Mouse (Mus musculus) midbrain, embryonic 14.5 days (tissue): ENCODE measurements at regions not wholly inside any gene's neighbourhood (a gene's known extent, or its start where the extent isn't known, plus 50 kb on each side); places are given as distances from the start of the nearest gene placed in this dataset.

Source experiments
- ATAC-seq: fragments of 200-750 bp; cut with Nextera tagmentation; 2 replicates; pipeline ENCODE4 v1.8.0; 2017; ENCODE audit warnings: moderate number of reproducible peaks, moderate library complexity; ENCODE audit not compliant: low FRiP score, low TSS enrichment
- DNase-seq: peaks from one replicate; pipeline ENCODE4 v3.0.0-alpha.2; 2015
- H3K27ac ChIP-seq: fragments of 300-500 bp; sonication (generic); replicated peaks from 2 replicates; pipeline ENCODE4 v1.5.1; 2014; ENCODE audit warnings: mild to moderate bottlenecking, low read depth, low read length, moderate library complexity
- H3K27me3 ChIP-seq: fragments of 300-500 bp; sonication (generic); 2 replicates; pipeline ENCODE4 v1.6.1; 2014; ENCODE audit warnings: low read length, control low read depth, mixed read lengths; ENCODE audit not compliant: control insufficient read depth, insufficient read depth
- H3K36me3 ChIP-seq: fragments of 300-500 bp; sonication (generic); 2 replicates; pipeline ENCODE4 v1.6.1; 2014; ENCODE audit warnings: low read length, control low read depth; ENCODE audit not compliant: control insufficient read depth, insufficient read depth
- H3K4me1 ChIP-seq: fragments of 300-500 bp; sonication (generic); 2 replicates; pipeline ENCODE4 v1.6.1; 2014; ENCODE audit warnings: mild to moderate bottlenecking, antibody characterized with exemption, low read length, control low read depth; ENCODE audit not compliant: control insufficient read depth, insufficient read depth
- H3K4me2 ChIP-seq: fragments of 300-500 bp; sonication (generic); 2 replicates; pipeline ENCODE4 v1.6.1; 2014; ENCODE audit warnings: mild to moderate bottlenecking, low read length, moderate library complexity
- H3K4me3 ChIP-seq: fragments of 300-500 bp; sonication (generic); replicated peaks from 2 replicates; pipeline ENCODE4 v1.5.1; 2014; ENCODE audit warnings: low read depth, low read length
- H3K9ac ChIP-seq: fragments of 300-500 bp; sonication (generic); replicated peaks from 2 replicates; pipeline ENCODE4 v1.6.1; 2014; ENCODE audit warnings: mild to moderate bottlenecking, low read length, moderate library complexity
- H3K9me3 ChIP-seq: fragments of 300-500 bp; sonication (generic); 2 replicates; pipeline ENCODE4 v1.6.1; 2016; ENCODE audit warnings: low read length, control low read depth, mixed read lengths; ENCODE audit not compliant: control insufficient read depth
- WGBS: fragments of 180-500 bp; shearing (Covaris S2); extraction: QIAGEN DNeasy Blood & Tissue Kit; methylation state at CpG from one replicate; pipeline ENCODE4 v1.1.7; 2014; 5-methylcytosine and 5-hydroxymethylcytosine counted together

DNA sequence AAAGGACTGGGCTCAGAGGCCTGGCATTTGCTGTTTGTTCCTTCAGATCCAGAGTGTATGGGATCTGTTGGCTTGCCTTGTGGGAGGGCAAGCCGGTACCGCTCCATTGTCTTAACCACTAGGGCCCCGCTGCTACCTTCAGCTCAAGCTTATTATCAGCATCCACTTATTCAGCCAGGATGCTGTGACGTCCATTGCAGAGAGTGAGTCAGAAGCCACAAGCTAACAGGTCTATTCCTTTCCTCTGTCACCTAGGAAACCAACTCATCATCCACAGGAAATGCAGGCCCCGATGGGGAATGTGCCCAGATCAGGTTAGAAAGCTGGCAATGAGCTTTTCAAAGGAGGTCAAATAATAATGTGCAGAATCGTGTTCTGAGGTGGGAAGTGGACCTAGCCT is 73.8 kb upstream of the Mkln1 start:
- Histone ChIP-seq H3K4me1 (0 out of 2 replicates have a peak, but pooled peaks cover 4% of the 10 kb centered on the region), H3K4me2 (no peak overlapping the region), H3K27ac (peak overlapping the region; percentile 53), H3K36me3 (no peaks in the 10 kb centered on the region), H3K4me3 (no peak overlapping the region), H3K9me3 (no peaks in the 10 kb centered on the region), H3K27me3 (no peaks in the 10 kb centered on the region), H3K9ac (no peak overlapping the region)
- ATAC-seq, result no peak
- DNase-seq, result peak; percentile 68
- WGBS, result 23% methylated on average over 6 of the region's 6 CpGs

DNA sequence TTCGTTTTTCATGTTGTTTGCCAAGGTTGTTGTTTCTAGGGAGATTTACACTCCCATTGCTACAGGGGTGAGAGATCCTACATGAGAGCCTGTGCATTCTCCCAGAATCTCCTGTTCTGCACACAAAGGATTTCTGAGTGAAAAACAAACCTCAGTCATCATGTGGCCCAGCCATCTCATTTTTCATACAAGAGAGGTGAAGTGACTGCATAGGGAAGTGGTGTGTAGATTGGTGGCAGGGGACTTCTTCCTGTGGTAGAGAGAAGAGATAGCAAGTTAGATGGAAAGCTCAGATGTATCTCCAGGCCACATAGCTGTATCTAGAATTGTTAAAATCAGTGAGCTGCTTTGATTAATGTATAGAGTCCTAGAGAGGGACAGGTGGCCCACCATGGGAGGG is 72.9 kb upstream of the Mkln1 start:
- DNase-seq, result no peak
- H3K9ac ChIP-seq, result no peak overlapping the region
- H3K36me3 ChIP-seq, result no peaks in the 10 kb centered on the region
- H3K4me1 ChIP-seq, result 0 out of 2 replicates have a peak, but pooled peaks cover 4% of the 10 kb centered on the region
- H3K27me3 ChIP-seq, result no peaks in the 10 kb centered on the region
- no peak overlapping the region for H3K4me3 ChIP-seq
- no peak overlapping the region for H3K27ac ChIP-seq
- no peak overlapping the region for H3K4me2 ChIP-seq
- H3K9me3 ChIP-seq, result no peaks in the 10 kb centered on the region
- WGBS, result 82% methylated on average over 1 of the region's 1 CpGs
- ATAC-seq, result no peak

DNA sequence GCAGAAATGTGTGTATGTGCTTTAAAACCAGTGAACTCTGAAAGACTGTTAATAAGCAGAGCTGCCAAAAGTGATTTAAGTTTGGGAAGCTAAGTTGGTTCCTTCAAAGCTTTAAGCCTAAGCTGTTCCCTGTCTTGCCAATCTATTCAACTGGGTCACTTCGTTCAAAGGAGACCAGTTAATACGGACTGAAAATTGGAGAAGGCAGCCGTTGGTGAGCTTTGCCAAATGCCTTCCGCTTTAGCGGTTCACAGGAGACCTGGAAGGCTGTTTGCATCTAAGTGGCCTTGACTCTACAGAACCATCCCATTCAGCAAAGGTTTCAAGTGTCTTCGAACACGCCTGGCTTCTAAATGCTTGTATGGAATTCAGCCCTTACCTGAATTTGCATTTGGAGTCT is 68.2 kb upstream of the Mkln1 start:
- ATAC-seq, result no peak
- Histone ChIP-seq H3K9me3 (no peaks in the 10 kb centered on the region), H3K4me1 (no peaks in the 10 kb centered on the region), H3K36me3 (no peaks in the 10 kb centered on the region), H3K27me3 (no peaks in the 10 kb centered on the region), H3K4me3 (no peak overlapping the region), H3K27ac (no peak overlapping the region), H3K9ac (no peak overlapping the region), H3K4me2 (no peak overlapping the region)
- WGBS, result 80% methylated on average over 7 of the region's 7 CpGs
- no peak for DNase-seq

DNA sequence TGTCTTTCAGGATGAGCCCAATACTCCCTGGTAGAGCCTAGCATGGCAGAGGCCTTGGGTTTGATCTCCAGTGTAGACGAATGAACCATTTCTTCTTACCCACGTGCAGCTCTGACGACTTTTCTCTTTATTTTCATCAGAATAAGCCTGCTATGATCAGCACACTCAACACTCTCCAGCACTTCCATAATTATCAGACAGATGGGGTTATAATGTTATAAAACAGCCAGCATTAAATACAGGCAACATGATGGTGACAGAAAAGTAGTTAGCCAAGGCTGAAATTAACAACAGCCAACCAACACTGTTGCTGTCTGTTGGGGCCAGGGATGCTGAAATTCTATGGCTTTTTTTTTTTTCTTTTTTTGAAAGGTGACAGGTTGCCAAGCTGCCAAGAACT is 67.7 kb upstream of the Mkln1 start:
- 94% methylated on average over 3 of the region's 3 CpGs for WGBS
- DNase-seq, result no peak
- H3K4me3 ChIP-seq, result no peak overlapping the region

DNA sequence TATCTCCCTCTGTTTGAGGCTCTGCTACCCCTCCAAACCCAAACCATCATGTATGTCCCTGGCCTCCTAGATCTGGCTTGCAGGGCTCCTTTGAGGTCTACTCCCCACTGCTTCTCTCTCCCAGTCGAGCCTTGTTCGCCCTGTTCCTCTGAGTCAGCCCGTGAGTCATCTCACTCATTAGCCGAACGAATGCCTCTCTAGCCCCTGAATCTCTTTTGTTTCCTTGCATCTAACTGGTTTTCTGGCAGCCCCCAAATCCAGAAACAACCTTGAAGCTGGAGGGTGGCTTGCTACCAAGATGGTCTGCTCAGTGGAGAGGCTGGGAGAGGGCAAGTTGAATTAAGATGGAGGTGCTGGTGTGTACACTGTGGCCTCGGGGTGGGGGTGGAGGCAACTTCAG is 66.3 kb upstream of the Mkln1 start:
- Histone ChIP-seq H3K36me3 (no peaks in the 10 kb centered on the region), H3K4me3 (no peak overlapping the region), H3K27ac (no peak overlapping the region), H3K9me3 (no peaks in the 10 kb centered on the region), H3K4me1 (no peaks in the 10 kb centered on the region), H3K9ac (no peak overlapping the region), H3K4me2 (no peak overlapping the region), H3K27me3 (no peaks in the 10 kb centered on the region)
- DNase-seq (no peak), ATAC-seq (no peak)
- 86% methylated on average over 6 of the region's 6 CpGs for WGBS

More for the DNA sequence above, 67.7 kb upstream of the Mkln1 start:
- Histone ChIP-seq H3K4me2 (no peak overlapping the region), H3K4me1 (no peaks in the 10 kb centered on the region), H3K36me3 (no peaks in the 10 kb centered on the region), H3K27me3 (no peaks in the 10 kb centered on the region), H3K9ac (no peak overlapping the region), H3K27ac (no peak overlapping the region), H3K9me3 (no peaks in the 10 kb centered on the region)
- ATAC-seq, result no peak

DNA sequence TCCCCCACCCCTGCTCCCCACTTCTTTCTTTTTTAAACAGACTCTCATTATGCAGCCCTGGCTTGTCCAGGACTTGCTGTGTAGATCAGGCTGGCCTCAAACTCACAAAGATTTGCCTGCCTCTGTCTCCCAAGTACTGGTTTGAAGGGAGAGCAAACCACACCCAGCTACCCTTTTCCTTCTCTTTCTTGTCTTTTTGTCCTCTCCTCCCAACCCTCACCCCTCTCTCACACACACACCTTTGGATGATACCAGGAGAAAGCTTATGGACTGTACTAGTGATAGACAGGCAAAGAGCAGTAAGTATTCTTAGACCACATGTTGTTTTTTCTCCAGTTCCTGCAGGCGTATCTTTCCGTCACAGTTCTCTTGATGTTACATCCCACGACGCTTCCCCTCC is 65.8 kb upstream of the Mkln1 start:
- H3K36me3 ChIP-seq, result no peaks in the 10 kb centered on the region
- DNase-seq (no peak), ATAC-seq (no peak)
- H3K27me3 ChIP-seq, result no peaks in the 10 kb centered on the region
- H3K4me1 ChIP-seq, result no peaks in the 10 kb centered on the region
- no peak overlapping the region for H3K4me3 ChIP-seq
- no peak overlapping the region for H3K9ac ChIP-seq
- no peaks in the 10 kb centered on the region for H3K9me3 ChIP-seq
- H3K4me2 ChIP-seq, result no peak overlapping the region
- WGBS, result 80% methylated on average over 4 of the region's 4 CpGs
- no peak overlapping the region for H3K27ac ChIP-seq

DNA sequence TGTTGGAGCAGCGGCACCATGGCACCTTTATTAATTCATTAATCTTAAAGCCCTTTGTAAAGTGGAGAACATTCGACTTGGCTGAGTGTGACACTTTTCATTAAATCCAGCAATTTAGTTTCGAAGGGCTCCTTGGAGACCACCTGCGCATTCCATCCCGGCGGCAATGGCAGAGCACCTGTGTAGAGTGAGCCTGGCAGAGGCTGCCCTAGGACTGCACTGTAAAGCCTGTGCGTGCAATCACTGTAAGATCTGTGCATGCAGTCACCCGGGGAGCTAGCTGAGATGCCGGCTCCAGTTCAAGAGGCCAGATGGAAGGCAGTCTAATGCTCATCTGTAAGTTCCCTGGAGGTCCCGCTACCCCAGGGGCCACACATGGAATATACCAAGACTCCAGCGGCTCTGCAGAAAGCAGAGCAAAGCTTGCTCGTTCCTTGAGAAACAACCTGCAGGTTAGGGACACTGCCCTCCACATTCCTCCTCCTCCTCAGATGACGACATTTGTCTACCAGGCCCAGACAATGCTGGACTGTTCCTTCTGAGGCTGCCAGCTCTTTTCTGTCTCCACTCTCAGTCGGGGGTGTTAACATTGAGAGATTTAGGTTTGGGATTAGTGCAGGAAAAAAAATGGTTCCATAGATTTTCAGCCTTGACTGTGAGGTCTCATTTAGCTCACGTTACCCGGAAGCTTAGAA is 65.2 kb upstream of the Mkln1 start:
- H3K9ac ChIP-seq, result no peak overlapping the region
- H3K36me3 ChIP-seq, result no peaks in the 10 kb centered on the region
- H3K9me3 ChIP-seq, result no peaks in the 10 kb centered on the region
- H3K4me3 ChIP-seq, result no peak overlapping the region
- H3K27ac ChIP-seq, result no peak overlapping the region
- 55% methylated on average over 16 of the region's 16 CpGs for WGBS
- no peaks in the 10 kb centered on the region for H3K27me3 ChIP-seq
- no peak overlapping the region for H3K4me2 ChIP-seq
- DNase-seq (peak; percentile 12), ATAC-seq (no peak)
- H3K4me1 ChIP-seq, result no peaks in the 10 kb centered on the region

DNA sequence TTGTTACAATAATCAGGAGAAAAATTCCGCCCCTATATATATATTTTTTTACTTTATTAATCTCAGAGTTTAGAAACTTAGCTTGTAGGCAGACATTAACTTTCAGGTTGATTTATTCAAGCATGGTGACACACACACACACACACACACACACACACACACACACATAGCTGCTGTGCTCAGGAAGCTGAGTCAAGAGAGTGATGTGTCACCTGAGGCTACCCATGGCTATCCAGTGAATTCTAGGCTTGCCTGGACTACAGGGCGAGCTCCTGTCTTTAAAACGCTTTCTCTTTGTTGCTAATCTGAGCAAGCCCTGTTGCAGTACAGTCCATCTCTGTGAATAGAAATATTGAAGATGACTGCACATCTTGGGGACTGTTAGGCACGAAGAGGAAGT is 64.4 kb upstream of the Mkln1 start:
- H3K27ac ChIP-seq, result no peak overlapping the region
- H3K9me3 ChIP-seq, result no peaks in the 10 kb centered on the region
- no peak overlapping the region for H3K4me2 ChIP-seq
- 0 out of 2 replicates have a peak, but pooled peaks cover under 1% of the 10 kb centered on the region for H3K4me1 ChIP-seq
- H3K4me3 ChIP-seq, result no peak overlapping the region
- H3K9ac ChIP-seq, result no peak overlapping the region
- DNase-seq (no peak), ATAC-seq (no peak)
- no peaks in the 10 kb centered on the region for H3K36me3 ChIP-seq
- WGBS, result 89% methylated on average over 4 of the region's 4 CpGs
- no peaks in the 10 kb centered on the region for H3K27me3 ChIP-seq

DNA sequence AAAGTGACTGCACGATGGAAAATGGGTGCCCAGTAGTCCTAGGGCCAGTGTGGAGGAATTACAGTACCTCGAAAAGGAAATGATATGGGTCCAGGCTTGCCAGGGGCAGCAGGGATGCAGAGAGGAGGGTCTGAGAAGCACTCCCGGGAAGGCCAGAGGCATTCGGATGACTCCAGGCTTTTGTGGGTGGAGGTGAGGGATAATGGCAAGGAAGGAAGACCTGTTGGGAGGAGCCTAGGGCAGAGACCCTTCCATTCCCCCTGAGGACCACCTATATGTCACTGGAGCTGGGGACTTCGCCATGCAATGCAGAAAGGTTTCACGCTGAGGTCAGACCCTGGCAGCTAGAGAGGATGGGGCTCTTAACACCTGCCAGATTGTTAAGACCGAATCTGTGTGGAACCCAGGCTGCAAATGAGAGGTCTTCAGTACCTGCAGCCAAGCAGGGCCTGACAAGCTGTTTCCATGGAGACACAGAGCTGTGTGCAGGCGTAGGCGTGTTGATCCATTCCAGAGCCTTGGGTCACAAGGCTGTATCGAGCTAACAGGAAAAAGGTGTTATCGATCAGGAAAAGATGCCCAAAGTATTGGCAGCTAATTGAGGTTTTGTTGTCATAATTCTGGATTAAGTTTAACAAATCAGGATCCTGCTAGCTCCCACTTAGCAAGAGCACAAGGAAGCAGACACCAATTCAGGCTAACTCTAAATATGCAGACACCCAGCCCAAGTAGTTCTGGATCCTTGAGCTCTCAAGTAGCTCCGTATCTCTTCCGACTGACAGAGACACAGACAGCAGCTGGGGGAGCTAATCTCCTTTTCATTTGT is 59.2 kb upstream of the Mkln1 start:
- Histone ChIP-seq H3K4me3 (no peak overlapping the region), H3K36me3 (no peaks in the 10 kb centered on the region), H3K4me2 (no peak overlapping the region), H3K9me3 (no peaks in the 10 kb centered on the region), H3K27ac (peak overlapping the region; percentile 73), H3K27me3 (no peaks in the 10 kb centered on the region), H3K4me1 (0 out of 2 replicates have a peak, but pooled peaks cover 3% of the 10 kb centered on the region), H3K9ac (peak overlapping the region; percentile 10; the same call in 1 of the 2 replicates)
- peak; percentile 78 for DNase-seq
- no peak for ATAC-seq
- 51% methylated on average over 13 of the region's 13 CpGs for WGBS
